Comparison of ENCODE assay signal across 28 mouse cellular contexts in the genomic region with DNA sequence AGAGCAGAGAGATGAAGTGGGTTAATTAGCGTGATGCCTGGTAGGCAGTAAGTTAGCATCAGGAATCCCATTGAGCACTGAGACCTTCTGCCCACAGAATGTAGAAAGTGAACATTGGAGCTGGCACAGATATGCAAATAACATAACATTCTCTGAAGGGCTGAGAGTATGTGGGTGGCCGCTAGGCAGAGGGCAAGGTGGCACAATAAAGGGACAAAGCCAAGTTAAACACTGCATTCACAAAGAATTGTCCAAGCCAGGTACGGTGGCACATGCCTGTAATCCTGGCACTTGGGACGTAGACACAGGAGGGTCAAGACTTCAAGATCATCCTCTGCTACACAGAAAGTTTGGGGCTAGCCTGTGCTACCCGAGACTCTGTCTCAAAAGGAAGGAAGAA. TPM values are rescaled to one million over a fixed set of nuclear protein-coding genes. Genes with fewer than 3 reads are reported as not detected.
"Had no signal": no experiment of that assay in that cellular context is flagged by ENCODE, and none has a peak within 500 bp of the region (broad histone marks: within the 10 kb centered on the region; RNA-seq: fewer than 3 reads in every experiment).

No protein-coding gene starts in this region.

- H3K4me3 ChIP-seq: heart, embryonic 10.5 days; heart, embryonic 12.5 days; hindbrain, embryonic 10.5 days; hindbrain, embryonic 12.5 days; intestine, embryonic 15.5 days; kidney, embryonic 15.5 days; limb, embryonic 13.5 days; limb, embryonic 15.5 days; liver, embryonic 13.5 days had no signal

- DNase-seq: gastrocnemius, postnatal 14 days; gastrocnemius, postnatal 36 days; heart, adult 18-20 months; heart, postnatal 10 days; heart, postnatal 4 days; kidney, adult 11 months; kidney, adult 2 months; kidney, adult 9 months; kidney, postnatal 14 days; kidney, postnatal 36 days; layer of hippocampus, adult 9-11 months; layer of hippocampus, postnatal 36 days; left cerebral cortex, postnatal 4 days; liver, embryonic 13.5 days had no signal

- H3K4me2 ChIP-seq: heart, embryonic 12.5 days; hindbrain, embryonic 12.5 days; hindbrain, embryonic 14.5 days; intestine, embryonic 15.5 days; kidney, embryonic 15.5 days; limb, embryonic 13.5 days; limb, embryonic 15.5 days; liver, embryonic 11.5 days had no signal

- H3K27ac ChIP-seq: heart, embryonic 10.5 days; hindbrain, embryonic 10.5 days; hindbrain, embryonic 12.5 days; hindbrain, embryonic 14.5 days; intestine, embryonic 15.5 days; kidney, embryonic 15.5 days; kidney, postnatal 0 days; limb, embryonic 13.5 days; limb, embryonic 15.5 days had no signal

- H3K4me1 ChIP-seq: hindbrain, embryonic 10.5 days; hindbrain, embryonic 12.5 days; intestine, embryonic 15.5 days; kidney, embryonic 15.5 days had no signal

- ATAC-seq: hindbrain, embryonic 16.5 days; inflammation-experienced regulatory T-cells, adult 6 months; intestine, embryonic 15.5 days had no signal

- H3K27me3 ChIP-seq: heart, embryonic 12.5 days; hindbrain, embryonic 12.5 days; intestine, embryonic 15.5 days; kidney, embryonic 15.5 days; limb, embryonic 13.5 days; limb, embryonic 15.5 days; liver, embryonic 13.5 days had no signal

- H3K9me3 ChIP-seq: heart, embryonic 10.5 days; heart, embryonic 12.5 days; hindbrain, embryonic 10.5 days; hindbrain, embryonic 12.5 days; intestine, embryonic 15.5 days; kidney, embryonic 15.5 days; limb, embryonic 13.5 days; limb, embryonic 15.5 days; liver, embryonic 13.5 days had no signal

- H3K36me3 ChIP-seq: heart, embryonic 10.5 days; heart, embryonic 12.5 days; hindbrain, embryonic 10.5 days; hindbrain, embryonic 12.5 days; intestine, embryonic 15.5 days; kidney, embryonic 15.5 days; limb, embryonic 13.5 days; limb, embryonic 15.5 days; liver, embryonic 13.5 days had no signal

- H3K9ac ChIP-seq: heart, embryonic 12.5 days; hindbrain, embryonic 12.5 days; hindbrain, embryonic 14.5 days; intestine, embryonic 15.5 days; kidney, embryonic 15.5 days; limb, embryonic 13.5 days; limb, embryonic 15.5 days; liver, embryonic 13.5 days had no signal

RNA-seq across cellular contexts. Expression of gene Mybpc3, which starts 8.7 kb away (rescaled TPM):
- total RNA-seq: gastrocnemius, adult 18-20 months; gastrocnemius, postnatal 36 days; left cerebral cortex, postnatal 4 days had no signal
- polyA plus RNA-seq: hindbrain, embryonic 10.5 days; hindbrain, embryonic 14.5 days; inflammation-experienced regulatory T-cells, adult 6 months; limb, embryonic 13.5 days had no signal
